20 mouse cellular contexts compared by ENCODE assay signal in genomic region chrX:31162638-31163037, GRCm38 (mm10). TPM values are rescaled to one million over a fixed set of nuclear protein-coding genes. Genes with fewer than 3 reads are reported as not detected.
"Had no signal": no experiment of that assay in that cellular context is flagged by ENCODE, and none has a peak within 500 bp of the region (broad histone marks: within the 10 kb centered on the region; RNA-seq: fewer than 3 reads in every experiment).

No protein-coding gene starts in this region.

RNA-seq across cellular contexts. Expression of gene Btbd35f29, which starts 45.2 kb away (rescaled TPM):
- polyA plus RNA-seq: gonadal fat pad, adult 2 months; heart, embryonic 11.5 days; heart, embryonic 13.5 days; heart, embryonic 15.5 days; heart, postnatal 0 days; hindbrain, embryonic 11.5 days; hindbrain, embryonic 13.5 days; hindbrain, embryonic 15.5 days; hindbrain, postnatal 0 days; intestine, embryonic 14.5 days; intestine, embryonic 16.5 days; kidney, adult 2 months; kidney, embryonic 15.5 days; kidney, postnatal 0 days; large intestine, adult 2 months; limb, embryonic 12.5 days; limb, embryonic 14.5 days; liver, embryonic 11.5 days; liver, embryonic 13.5 days; liver, embryonic 15.5 days had no signal
